Mouse (Mus musculus) retina, embryonic 14.5 days (tissue): ENCODE results near the gene Pomgnt1.
A peak's percentile ranks its signal among the peaks of the same experiment; 100 is the strongest.

Experiments
- DNase-seq: peaks from one replicate; pipeline ENCODE4 v3.0.0-alpha.2; 2015; ENCODE audit warnings: low spot score

The Pomgnt1 gene

DNA sequence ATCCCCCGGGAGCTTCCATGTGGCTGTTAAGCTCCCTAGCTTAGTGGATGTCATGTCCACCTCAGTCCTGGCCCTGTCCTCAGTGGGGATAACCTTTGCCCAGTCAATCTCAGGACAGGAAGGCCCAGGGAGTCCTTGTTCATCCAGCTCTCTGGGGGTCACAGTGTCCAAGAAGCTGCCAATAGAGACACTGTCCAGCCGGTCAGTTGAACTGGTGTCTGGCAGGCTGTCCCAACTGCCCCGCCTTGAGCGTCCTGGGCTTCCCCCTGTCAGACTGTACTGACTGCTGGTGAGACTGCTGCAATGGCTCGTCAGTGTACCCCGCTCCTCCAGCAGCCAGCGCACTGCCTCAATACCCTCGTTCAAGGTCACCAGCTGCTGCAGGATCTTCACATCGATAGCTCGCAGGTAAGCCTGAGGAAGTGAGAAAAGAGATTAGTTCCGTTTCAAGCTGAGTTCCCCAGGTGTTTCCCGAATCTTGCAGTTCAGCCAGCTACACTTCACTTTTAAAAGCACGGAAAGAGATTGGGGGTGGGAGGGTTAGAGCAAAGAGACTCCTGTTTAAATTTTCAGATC lies 13.9 kb downstream of the Pomgnt1 start:
- DNase-seq = no peak

DNA sequence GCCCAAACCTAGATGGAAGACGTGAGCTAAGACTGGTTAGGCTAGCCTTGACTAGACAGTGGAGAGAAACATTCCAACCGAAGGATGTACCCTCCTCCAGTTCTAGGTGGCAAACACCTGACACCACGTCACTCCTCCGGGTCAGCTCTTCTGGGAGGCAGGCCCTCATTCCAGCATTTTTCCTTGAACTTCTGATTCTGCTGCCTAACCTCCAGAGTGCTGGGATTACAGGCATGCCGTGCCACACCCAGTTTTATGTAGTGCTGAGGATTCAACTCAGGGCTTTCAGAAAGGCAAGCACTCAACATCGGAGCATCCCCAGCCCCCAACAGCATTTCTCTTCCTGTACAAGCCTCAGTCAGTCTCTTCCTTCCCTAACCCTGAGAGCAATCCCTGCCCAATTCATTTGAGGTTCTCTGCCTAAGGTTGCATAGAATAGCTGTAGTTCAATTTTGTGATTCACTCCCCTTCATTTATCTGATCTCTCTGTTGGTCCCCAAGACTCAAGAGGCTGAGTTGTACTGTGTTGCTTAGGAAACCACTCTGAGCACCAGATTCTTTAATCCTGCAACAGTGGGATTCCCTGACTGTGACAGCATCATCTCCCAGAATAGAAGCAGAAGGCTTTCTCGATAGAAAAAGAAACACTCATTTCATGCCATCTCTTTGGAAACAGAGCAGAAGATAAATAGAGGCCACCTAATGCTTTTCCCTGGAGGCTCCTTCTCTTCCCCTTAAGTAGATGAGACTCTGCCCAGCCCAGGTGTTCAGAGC lies 17.3 kb downstream of the Pomgnt1 start:
- DNase-seq = no peak

DNA sequence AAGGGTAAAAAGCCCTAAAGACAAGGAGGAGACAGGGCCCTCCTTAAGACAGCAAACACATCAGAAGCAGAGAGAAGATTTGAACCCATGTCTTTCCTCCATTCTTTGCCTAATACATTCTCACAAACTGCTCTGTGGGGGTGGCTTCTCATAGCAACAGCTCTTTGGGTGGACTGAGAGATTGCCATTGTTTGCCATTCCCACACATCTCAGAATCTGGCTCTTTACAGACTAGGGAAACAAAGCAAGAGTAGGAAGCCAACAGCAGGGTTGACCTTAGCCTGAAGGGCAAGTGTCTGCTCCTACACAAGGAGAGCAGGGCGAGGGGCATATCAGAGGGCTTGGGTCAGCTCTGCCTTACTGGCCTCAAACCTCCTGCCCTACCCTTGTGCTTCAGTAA lies 18.1 kb downstream of the Pomgnt1 start:
- no peak for DNase-seq

DNA sequence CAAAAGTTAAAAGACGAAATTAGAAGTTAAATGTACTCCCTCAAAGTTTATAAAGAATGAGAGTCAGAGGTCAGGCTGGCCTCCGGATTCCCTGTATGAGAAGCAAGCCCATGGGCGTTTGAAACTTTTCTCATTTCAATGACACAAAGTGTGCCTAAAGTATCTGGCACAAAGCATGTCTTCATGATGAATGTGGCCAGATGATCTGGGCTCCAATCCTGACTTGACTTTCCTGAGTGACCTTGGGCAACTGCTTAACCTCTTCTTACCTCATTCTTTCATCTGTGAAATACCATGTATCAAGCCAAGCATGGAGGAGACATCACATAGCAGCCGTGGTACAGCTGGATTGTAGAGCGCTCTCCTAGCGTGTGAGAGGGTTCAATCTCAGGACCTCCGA lies 18.6 kb downstream of the Pomgnt1 start:
- no peak for DNase-seq

DNA sequence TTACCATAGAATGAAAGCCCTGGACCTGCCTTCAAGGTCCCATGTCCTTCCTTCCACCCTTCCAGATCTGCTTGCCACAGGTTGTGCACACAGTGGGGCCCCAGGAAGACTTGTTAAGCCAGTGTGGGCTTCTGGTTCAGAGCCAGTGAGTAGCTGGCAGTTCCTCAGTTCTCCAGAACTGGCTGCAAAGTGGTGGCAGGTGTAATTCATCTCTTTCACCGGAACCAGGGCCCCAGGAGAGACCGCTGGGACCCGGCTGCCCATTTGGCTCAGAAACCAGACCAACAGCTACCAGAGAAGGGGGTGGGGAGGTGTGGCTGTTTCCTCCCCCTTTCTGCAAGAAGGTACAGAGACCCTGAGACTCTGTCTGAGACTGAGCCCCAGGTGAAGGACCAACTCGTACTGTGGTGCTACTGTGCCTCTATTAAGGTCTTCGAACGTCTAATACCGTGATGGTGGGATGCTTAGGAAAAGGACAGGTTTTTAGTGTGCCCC lies 19.7 kb downstream of the Pomgnt1 start:
- DNase-seq = no peak

DNA sequence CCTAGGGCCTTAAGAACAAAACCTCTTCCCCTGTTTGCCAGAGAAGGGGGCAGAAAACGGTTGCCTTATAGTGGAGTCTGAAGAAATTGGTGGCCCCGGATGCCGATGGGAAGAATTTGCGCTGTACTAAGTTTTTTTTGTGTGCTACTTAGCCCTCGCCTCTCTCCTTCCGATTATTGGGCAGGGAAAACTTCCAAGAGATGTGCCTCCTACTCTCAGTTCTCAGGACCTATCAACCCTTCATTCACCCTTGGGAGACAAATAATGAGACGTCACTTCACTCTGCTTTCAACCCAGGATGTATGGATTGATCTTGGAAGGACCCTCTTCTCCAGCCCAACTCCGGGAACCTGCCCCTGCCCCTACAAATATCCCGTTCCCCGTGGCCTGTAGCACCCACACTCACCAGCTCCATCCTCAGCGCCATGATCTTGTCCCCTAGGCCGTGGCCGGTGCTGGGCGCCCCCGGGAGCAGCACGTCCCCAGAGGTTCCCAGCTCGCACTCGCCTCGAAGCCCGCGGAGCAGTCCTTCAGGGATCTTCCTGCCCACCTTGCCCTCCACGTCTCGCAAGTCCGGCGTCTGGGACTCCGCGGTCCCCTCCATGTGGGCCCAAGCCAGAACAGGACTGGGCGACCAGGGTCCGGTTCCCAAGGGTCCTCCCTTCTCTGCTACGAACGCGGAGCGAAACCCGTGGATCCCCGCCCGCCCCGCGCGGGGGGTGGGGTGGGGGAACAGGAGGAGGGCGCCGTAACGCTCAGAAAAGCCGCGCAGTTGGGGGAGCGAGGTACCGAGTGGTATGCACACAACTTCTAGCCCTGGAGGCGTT lies 20.5 kb downstream of the Pomgnt1 start:
- peak; percentile 69 for DNase-seq

GRCm38 (mm10) chr4:116149812-116150155 lies 26.1 kb downstream of the Pomgnt1 start:
- DNase-seq = no peak

DNA sequence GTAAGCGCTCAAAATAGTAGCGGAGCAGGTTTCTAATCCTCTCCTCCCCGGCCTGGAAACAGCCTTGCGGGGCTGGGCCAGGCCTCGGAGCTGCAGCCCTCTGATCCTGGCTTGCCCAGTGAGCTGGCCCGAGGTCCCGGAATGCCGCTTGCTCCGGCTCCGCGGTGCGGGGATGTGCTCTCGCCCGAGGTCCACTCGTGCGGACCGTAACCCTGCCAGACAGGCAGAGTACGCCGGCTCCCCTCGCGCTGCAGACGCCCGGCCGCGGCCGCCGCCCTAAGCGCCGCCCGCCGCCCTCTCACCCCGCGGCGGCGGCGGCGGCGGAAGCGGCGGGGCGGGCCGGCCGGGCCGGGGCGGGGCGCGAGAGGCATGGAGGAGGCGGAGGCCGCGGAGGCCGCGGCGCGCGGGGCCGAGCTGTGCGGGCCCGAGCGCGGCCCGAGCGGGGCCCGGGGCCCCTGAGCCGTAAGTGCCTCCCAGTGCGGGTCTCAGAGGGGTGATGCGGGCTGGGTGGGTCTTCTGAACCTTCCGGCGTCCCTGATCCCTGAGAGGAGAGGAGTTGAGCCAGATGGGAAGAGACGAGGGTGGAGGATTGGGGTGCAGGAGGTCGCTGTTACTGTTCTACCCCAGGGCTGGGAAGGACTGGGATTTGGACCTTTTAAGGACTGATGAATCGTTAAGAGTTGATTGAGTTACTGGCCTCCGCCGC lies 26.7 kb downstream of the Pomgnt1 start:
- DNase-seq = peak; percentile 80

GRCm38 (mm10) chr4:116150862-116151221 lies 27.2 kb downstream of the Pomgnt1 start:
- no peak for DNase-seq

- DNase-seq = no peak
Measured at GRCm38 (mm10) chr4:116151238-116151637, 27.6 kb downstream of the Pomgnt1 start, which contains the start of gene Lurap1. Gene Lurap1 (minus strand): TSS chr4:116151338.

GRCm38 (mm10) chr4:116152702-116153101 lies 29.1 kb downstream of the Pomgnt1 start:
- no peak for DNase-seq

GRCm38 (mm10) chr4:116157882-116158281 lies 34.2 kb downstream of the Pomgnt1 start:
- DNase-seq = no peak

GRCm38 (mm10) chr4:116159912-116160311 lies 36.3 kb downstream of the Pomgnt1 start:
- DNase-seq = peak; percentile 64

GRCm38 (mm10) chr4:116160769-116161168 lies 37.1 kb downstream of the Pomgnt1 start:
- DNase-seq = no peak

- no peak for DNase-seq
Measured at GRCm38 (mm10) chr4:116162142-116162541, 38.5 kb downstream of the Pomgnt1 start.

DNA sequence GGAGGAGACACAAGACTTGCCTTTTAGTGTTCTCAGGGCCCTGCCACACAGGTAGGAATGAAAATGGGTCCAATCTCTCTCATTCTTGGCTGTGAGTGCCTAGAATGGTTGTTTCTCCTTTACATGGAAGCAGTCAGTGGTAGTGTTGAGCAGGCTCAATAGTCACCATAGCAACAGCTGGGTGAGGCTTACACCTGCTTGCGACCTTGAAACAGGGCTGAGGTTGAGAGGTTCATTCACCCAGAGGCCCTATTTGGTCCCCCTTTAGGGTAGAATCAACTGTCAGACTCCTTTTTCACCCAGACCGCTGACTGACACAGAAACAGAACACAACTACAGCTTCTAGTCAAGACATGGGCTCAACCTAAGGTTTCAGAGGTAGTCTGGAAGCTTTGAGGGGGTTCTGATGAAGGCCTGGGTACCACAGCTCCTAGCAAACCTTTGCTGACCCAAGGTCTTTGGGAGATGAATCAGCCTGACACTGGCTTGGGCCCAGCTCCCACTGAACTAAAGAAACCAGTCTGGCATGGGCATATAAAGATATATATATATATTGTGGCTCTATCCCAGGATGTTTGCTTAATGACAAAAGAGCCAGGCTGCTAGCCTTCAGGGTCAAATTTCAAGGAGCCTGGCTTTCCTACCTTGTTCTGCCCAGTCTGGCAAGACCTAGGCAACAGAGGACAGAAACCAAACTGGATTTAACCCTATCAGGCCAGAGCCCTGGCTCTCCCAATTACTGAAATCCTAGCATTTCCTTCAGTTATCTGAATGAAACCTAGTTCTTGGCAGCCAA lies 41.3 kb downstream of the Pomgnt1 start:
- DNase-seq = no peak

DNA sequence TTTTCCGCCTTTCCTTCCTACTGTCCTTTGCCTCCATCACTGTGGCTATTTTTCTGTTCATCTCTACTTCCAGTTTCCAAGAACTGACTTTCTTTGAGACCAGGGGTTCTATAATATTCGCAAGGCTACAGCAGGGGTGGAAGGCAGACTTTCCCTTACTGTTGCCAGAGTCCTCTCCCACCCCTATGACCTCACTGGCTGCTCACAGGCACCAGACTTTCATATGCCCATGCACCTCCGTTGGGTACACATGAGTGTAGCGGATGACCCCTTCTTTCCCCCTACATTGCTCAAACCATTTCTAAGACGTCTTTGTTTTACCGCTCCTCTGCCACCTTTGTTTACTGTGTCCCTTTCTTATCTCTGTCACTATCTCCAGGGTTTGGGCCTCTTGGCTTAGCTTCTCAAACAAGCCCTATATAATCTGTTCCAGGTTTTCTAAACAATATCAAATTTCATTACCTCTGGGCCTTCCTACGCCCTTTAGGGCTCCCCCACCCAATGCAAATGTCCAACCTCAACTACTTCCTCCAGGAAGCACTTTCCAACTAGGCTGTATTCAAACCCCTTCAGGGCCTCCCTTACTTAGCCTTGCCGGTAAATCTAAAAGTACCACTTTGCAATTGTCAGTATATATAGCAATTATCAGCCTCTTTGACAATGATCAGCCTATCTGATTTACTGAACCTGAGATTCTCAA lies 42.2 kb downstream of the Pomgnt1 start:
- no peak for DNase-seq

DNA sequence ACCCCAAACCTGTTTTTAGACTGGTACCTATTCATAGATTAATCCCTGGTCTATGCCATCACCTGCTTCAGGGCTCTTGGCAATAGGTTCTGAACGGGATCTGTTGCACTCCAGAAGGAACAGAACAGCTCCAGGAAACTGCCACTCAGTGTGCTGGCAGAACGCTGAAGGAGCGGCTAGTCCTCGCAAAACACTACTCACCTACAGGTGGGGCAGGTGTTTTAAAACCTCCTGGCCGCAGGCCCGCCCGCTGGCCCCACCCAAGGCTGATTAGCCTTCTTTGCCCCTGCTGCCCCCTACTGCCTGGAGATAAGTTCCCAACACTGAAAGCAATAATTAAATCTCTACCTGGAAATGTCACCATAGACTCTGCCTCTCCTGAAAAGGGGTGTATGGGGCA lies 43.8 kb downstream of the Pomgnt1 start, which contains the start of gene Tspan1:
Tspan1 (minus strand) TSS at position 198 of the 400 bp plus-strand sequence.
- DNase-seq = no peak

GRCm38 (mm10) chr4:116168617-116169352 lies 45.1 kb downstream of the Pomgnt1 start:
- DNase-seq = peak; percentile 88

DNA sequence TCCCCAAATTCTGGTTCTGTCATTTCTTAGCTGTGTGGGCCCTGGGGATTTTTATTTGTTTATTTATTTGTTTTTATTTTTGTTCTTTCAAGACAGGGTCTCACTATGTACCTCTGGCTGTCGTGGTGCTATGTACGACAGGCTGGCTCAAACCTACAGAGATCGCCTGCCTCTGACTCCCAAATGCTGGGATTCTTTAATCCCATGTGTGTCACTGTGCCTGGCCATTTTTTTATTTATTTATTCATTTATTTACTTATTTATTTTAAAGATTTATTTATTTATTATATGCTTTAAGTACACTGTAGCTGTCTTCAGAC lies 45.7 kb downstream of the Pomgnt1 start:
- DNase-seq = no peak
